Mouse (Mus musculus): Measurements from ENCODE around the gene 2310034G01Rik.

GRCm38 (mm10) chr19:46308706-46309435, 41.2 kb downstream of the 2310034G01Rik start:
- peak; percentile 96 for TF ChIP-seq CTCF (IDR thresholded peaks at IDR 0.05; ENCODE audit: control insufficient read depth, insufficient read depth, insufficient read length)
- TF ChIP-seq USF1 (IDR thresholded peaks at IDR 0.05; ENCODE audit: low read depth) = no peak
- TF ChIP-seq CEBPB (IDR thresholded peaks at IDR 0.05; ENCODE audit: low read depth) = no peak
- TF ChIP-seq FOSL1 (IDR thresholded peaks at IDR 0.05; ENCODE audit: insufficient read depth, low read length, poor library complexity, severe bottlenecking) = no peak
- no peak for TF ChIP-seq MYOG (IDR thresholded peaks at IDR 0.05; ENCODE audit: control insufficient read depth, extremely low read depth, insufficient read length)
- no peak for TF ChIP-seq MYOD1 (IDR thresholded peaks at IDR 0.05; ENCODE audit: control insufficient read depth, insufficient read length, low read depth)
- no peak for TF ChIP-seq MAX (IDR thresholded peaks at IDR 0.05)

All from C2C12 (cell line).